Mouse (Mus musculus) neural tube, embryonic 12.5 days (tissue): ENCODE data around the gene Lcp2. TPM values are rescaled to one million over a fixed set of nuclear protein-coding genes. Genes with fewer than 3 reads are reported as not detected.
A peak's percentile ranks its signal among the peaks of the same experiment; 100 is the strongest.
"Not testable (repeated sequence)": the region's sequence is repeated elsewhere in the genome, so short reads cannot be mapped to it uniquely, and the experiment has no call there.

Experiments
- ATAC-seq: fragments of 200-750 bp; cut with Nextera tagmentation; 2 replicates; pipeline ENCODE4 v1.8.0; 2017; ENCODE audit warnings: low read depth, mild to moderate bottlenecking, moderate TSS enrichment, moderate library complexity; ENCODE audit not compliant: low FRiP score
- H3K27ac ChIP-seq: fragments of 300-500 bp; sonication (generic); 2 replicates; pipeline ENCODE4 v1.5.1; 2016
- H3K27me3 ChIP-seq: fragments of 300-500 bp; sonication (generic); replicated peaks from 2 replicates; pipeline ENCODE4 v1.6.1; 2016; ENCODE audit warnings: mild to moderate bottlenecking
- H3K36me3 ChIP-seq: fragments of 300-500 bp; sonication (generic); 2 replicates; pipeline ENCODE4 v1.6.1; 2016; ENCODE audit warnings: mild to moderate bottlenecking
- H3K4me1 ChIP-seq: fragments of 300-500 bp; sonication (generic); 2 replicates; pipeline ENCODE4 v1.6.1; 2016
- H3K4me2 ChIP-seq: fragments of 300-500 bp; sonication (generic); replicated peaks from 2 replicates; pipeline ENCODE4 v1.6.1; 2016; ENCODE audit warnings: mild to moderate bottlenecking
- H3K4me3 ChIP-seq: fragments of 300-500 bp; sonication (generic); 2 replicates; pipeline ENCODE4 v1.5.1; 2016
- H3K9ac ChIP-seq: fragments of 300-500 bp; sonication (generic); 2 replicates; pipeline ENCODE4 v1.6.1; 2016; ENCODE audit warnings: mild to moderate bottlenecking
- H3K9me3 ChIP-seq: fragments of 300-500 bp; sonication (generic); 2 replicates; pipeline ENCODE4 v1.6.1; 2016; ENCODE audit warnings: mild to moderate bottlenecking
- WGBS: fragments of 180-500 bp; shearing (Covaris S2); methylation state at CpG from one replicate; pipeline ENCODE4 v1.1.7; 2016; 5-methylcytosine and 5-hydroxymethylcytosine counted together
- polyA plus RNA-seq: library from polyadenylated mRNA; unstranded; fragments of >200 nt; fragmentation: Nextera tagmentation; extraction: Ambion mirVana; gene quantifications from 2 replicates; pipeline ENCODE4 v1.2.1, GENCODE M21; 2016

Gene Lcp2
- polyA plus RNA-seq, 1 experiment from 2014 or later = 2.4 TPM

- no peak overlapping the region for H3K9ac ChIP-seq
- no peaks in the 10 kb centered on the region for H3K36me3 ChIP-seq
- no peak overlapping the region for H3K27ac ChIP-seq
- H3K4me1 ChIP-seq = peaks cover 14% of the 10 kb centered on the region; the same call in 1 of the 2 replicates
- WGBS = 14% methylated on average over 4 of the region's 4 CpGs
- ATAC-seq = peak; percentile 97
- H3K27me3 ChIP-seq = no peaks in the 10 kb centered on the region
- no peak overlapping the region for H3K4me2 ChIP-seq
- H3K4me3 ChIP-seq = no peak overlapping the region
- H3K9me3 ChIP-seq = no peaks in the 10 kb centered on the region
These were observed 66.2 kb downstream of the Lcp2 start for GRCm38 (mm10) chr11:34112781-34113380.

GRCm38 (mm10) chr11:34113760-34114159, 67.0 kb downstream of the Lcp2 start:
- H3K36me3 ChIP-seq = no peaks in the 10 kb centered on the region
- WGBS = 61% methylated on average over 2 of the region's 2 CpGs
- H3K4me3 ChIP-seq = no peak overlapping the region
- H3K4me2 ChIP-seq = no peak overlapping the region
- H3K27ac ChIP-seq = no peak overlapping the region
- peaks cover 14% of the 10 kb centered on the region; the same call in 1 of the 2 replicates for H3K4me1 ChIP-seq
- ATAC-seq = peak; percentile 18; the same call in 1 of the 2 replicates
- H3K9ac ChIP-seq = no peak overlapping the region
- H3K27me3 ChIP-seq = no peaks in the 10 kb centered on the region
- no peaks in the 10 kb centered on the region for H3K9me3 ChIP-seq

GRCm38 (mm10) chr11:34116572-34117135, 69.9 kb downstream of the Lcp2 start:
- no peak overlapping the region for H3K4me2 ChIP-seq
- WGBS = 78% methylated on average over 2 of the region's 2 CpGs
- H3K9me3 ChIP-seq = no peaks in the 10 kb centered on the region
- peaks cover 13% of the 10 kb centered on the region; the same call in 1 of the 2 replicates for H3K4me1 ChIP-seq
- H3K27ac ChIP-seq = no peak overlapping the region
- H3K27me3 ChIP-seq = no peaks in the 10 kb centered on the region
- no peaks in the 10 kb centered on the region for H3K36me3 ChIP-seq
- no peak for ATAC-seq
- H3K4me3 ChIP-seq = no peak overlapping the region
- no peak overlapping the region for H3K9ac ChIP-seq

GRCm38 (mm10) chr11:34117581-34117980, 70.9 kb downstream of the Lcp2 start:
- Histone ChIP-seq H3K9ac (no peak overlapping the region), H3K4me2 (no peak overlapping the region), H3K36me3 (no peaks in the 10 kb centered on the region), H3K27me3 (no peaks in the 10 kb centered on the region), H3K27ac (no peak overlapping the region), H3K4me3 (no peak overlapping the region), H3K9me3 (no peaks in the 10 kb centered on the region), H3K4me1 (0 out of 2 replicates have a peak, but pooled peaks cover 6% of the 10 kb centered on the region)
- WGBS = 82% methylated on average over 3 of the region's 3 CpGs
- no peak for ATAC-seq

- Histone ChIP-seq H3K4me3 (no peak overlapping the region), H3K4me1 (0 out of 2 replicates have a peak, but pooled peaks cover 6% of the 10 kb centered on the region), H3K9me3 (no peaks in the 10 kb centered on the region), H3K36me3 (no peaks in the 10 kb centered on the region), H3K27me3 (no peaks in the 10 kb centered on the region), H3K27ac (no peak overlapping the region), H3K4me2 (no peak overlapping the region), H3K9ac (no peak overlapping the region)
- ATAC-seq = no peak
- 81% methylated on average over 3 of the region's 3 CpGs for WGBS
These were observed 71.6 kb downstream of the Lcp2 start for GRCm38 (mm10) chr11:34118319-34118718.

GRCm38 (mm10) chr11:34123147-34123546, 76.4 kb downstream of the Lcp2 start:
- H3K27ac ChIP-seq = no peak overlapping the region
- 30% methylated on average over 2 of the region's 2 CpGs for WGBS
- no peak overlapping the region for H3K4me2 ChIP-seq
- H3K4me3 ChIP-seq = no peak overlapping the region
- H3K9me3 ChIP-seq = no peaks in the 10 kb centered on the region
- H3K4me1 ChIP-seq = no peaks in the 10 kb centered on the region
- no peak for ATAC-seq
- no peaks in the 10 kb centered on the region for H3K36me3 ChIP-seq
- no peaks in the 10 kb centered on the region for H3K27me3 ChIP-seq
- H3K9ac ChIP-seq = no peak overlapping the region

GRCm38 (mm10) chr11:34124852-34125251, 78.1 kb downstream of the Lcp2 start:
- Histone ChIP-seq H3K9ac (no peak overlapping the region), H3K27ac (no peak overlapping the region), H3K27me3 (no peaks in the 10 kb centered on the region), H3K36me3 (no peaks in the 10 kb centered on the region), H3K4me2 (no peak overlapping the region), H3K9me3 (no peaks in the 10 kb centered on the region), H3K4me1 (no peaks in the 10 kb centered on the region), H3K4me3 (no peak overlapping the region)
- no peak for ATAC-seq
- WGBS = 60% methylated on average over 7 of the region's 7 CpGs

- 86% methylated on average over 3 of the region's 3 CpGs for WGBS
- H3K27me3 ChIP-seq, H3K9me3 ChIP-seq, H3K4me1 ChIP-seq, H3K4me3 ChIP-seq, H3K36me3 ChIP-seq, H3K9ac ChIP-seq, H3K27ac ChIP-seq, H3K4me2 ChIP-seq, ATAC-seq: not testable (repeated sequence)
These were observed 79.0 kb downstream of the Lcp2 start for GRCm38 (mm10) chr11:34125727-34126126.

GRCm38 (mm10) chr11:34128412-34128811, 81.7 kb downstream of the Lcp2 start:
- Histone ChIP-seq H3K4me2 (no peak overlapping the region), H3K27ac (no peak overlapping the region), H3K36me3 (no peaks in the 10 kb centered on the region), H3K27me3 (no peaks in the 10 kb centered on the region), H3K9me3 (no peaks in the 10 kb centered on the region), H3K4me1 (no peaks in the 10 kb centered on the region), H3K4me3 (no peak overlapping the region), H3K9ac (no peak overlapping the region)
- ATAC-seq = no peak
- 84% methylated on average over 2 of the region's 2 CpGs for WGBS

- H3K4me3 ChIP-seq = no peak overlapping the region
- H3K4me2 ChIP-seq = no peak overlapping the region
- no peaks in the 10 kb centered on the region for H3K27me3 ChIP-seq
- no peaks in the 10 kb centered on the region for H3K9me3 ChIP-seq
- no peaks in the 10 kb centered on the region for H3K36me3 ChIP-seq
- WGBS = 80% methylated on average over 8 of the region's 8 CpGs
- H3K9ac ChIP-seq = no peak overlapping the region
- H3K27ac ChIP-seq = no peak overlapping the region
- no peaks in the 10 kb centered on the region for H3K4me1 ChIP-seq
- ATAC-seq = no peak
These were observed 92.6 kb downstream of the Lcp2 start for GRCm38 (mm10) chr11:34139296-34139695.

Other genes with a start within 250 kb of the Lcp2 start
- 0.32 and 0.34 TPM in 2 replicates for gene Kcnmb1, start 83.9 kb upstream of the Lcp2 start, polyA plus RNA-seq
- 36.0 and 38.8 TPM in 2 replicates for gene Kcnip1, start 53.8 kb upstream of the Lcp2 start, polyA plus RNA-seq
- gene 4930469K13Rik, start 51.6 kb downstream of the Lcp2 start, polyA plus RNA-seq = 14.3 and 21.1 TPM in 2 replicates
- gene Foxi1, start 161.2 kb downstream of the Lcp2 start, polyA plus RNA-seq = not detected in 2 replicates